Mouse (Mus musculus): Measurements from ENCODE around the gene Kcnq4.

Kcnq4 gene

DNA sequence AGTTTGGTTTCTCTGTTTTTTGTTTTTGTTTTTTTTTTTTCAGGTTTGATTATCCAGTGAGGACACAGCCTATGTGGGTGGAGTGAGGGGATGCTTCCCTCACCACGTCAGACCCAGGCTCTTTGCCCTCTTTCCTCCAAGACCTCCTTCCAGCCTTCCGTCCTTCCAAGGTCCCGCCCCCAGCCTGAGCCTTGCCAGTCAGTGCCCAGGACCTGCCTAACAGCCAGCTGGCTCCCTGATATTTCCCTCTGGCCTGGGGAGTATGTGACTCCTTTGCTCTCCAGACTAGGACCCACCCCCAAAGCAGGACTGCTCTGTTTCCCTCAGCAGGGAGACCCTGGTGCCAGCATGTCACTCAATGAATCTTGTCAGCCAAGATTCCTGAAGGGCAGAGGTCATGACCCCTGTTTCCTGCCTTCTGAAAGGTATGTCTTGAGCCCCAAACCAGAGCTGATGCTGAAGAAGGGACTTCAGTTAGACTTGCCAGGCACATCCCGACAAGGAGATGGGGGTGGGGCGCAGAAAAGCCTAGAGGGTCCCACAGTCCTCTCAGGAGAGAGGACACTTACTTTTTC, 22.8 kb downstream of the Kcnq4 start:
- no peak for DNase-seq (ENCODE audit: low read depth, low spot score)

DNA sequence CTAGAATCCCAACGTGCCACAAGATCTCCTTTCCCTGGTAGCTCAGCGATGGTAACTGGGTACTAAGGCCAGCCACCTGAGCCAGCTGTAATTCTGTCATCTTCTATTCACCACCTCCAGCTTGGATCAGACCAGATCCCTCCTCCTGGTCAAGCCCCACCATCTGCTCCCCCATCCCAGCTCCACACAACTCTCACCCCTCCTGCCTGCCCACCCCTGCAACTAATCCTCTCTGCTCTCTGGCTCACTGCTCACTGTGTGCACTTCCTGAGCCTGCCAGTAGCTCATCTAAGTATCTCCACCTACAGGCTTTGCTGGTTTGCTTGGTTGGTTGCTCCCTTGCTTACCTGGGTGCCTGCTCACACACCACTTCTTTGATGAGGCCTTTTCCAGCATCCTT, 26.8 kb downstream of the Kcnq4 start:
- DNase-seq (ENCODE audit: low read depth, low spot score) = no peak

DNA sequence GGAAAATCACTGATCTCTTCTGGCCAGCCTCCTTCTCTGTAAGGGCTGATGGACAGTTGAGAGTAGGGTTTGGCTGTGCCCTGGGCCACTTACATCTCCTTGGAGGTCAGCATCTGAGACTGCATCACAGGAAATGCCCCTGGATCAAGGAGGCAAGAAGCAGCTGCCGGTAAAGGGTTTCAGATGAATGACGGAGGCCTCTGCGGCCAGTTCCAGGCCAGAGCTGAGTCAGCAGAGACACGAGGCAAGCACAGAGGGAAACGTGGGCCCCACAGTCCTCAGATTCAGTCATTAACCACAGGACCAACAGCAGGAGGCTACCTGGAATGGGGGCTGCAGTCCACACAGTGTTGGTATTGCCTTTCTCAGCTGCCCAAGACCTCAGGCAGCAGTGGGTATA, 29.3 kb downstream of the Kcnq4 start:
- DNase-seq (ENCODE audit: low read depth, low spot score) = no peak

DNA sequence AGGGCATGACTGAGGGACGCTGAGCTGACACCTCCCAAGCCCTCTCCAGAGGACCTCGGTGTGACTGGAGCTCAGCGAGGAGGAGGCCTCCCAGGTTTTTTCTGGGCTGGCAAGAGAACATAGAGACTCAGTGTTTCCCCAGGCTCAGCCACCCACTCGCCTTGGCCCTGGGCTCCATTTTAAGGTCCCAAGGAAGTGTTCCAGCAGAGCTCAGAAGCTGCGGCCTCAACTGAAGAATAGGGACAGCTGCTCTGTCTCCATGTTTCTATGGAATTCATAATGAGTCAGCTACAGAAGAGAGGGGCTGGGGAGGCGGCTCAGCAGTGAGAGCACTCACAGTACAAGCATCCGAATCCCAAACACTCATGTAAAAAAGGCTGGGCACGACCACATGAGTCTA, 30.8 kb downstream of the Kcnq4 start:
- DNase-seq (ENCODE audit: low read depth, low spot score) = no peak

DNA sequence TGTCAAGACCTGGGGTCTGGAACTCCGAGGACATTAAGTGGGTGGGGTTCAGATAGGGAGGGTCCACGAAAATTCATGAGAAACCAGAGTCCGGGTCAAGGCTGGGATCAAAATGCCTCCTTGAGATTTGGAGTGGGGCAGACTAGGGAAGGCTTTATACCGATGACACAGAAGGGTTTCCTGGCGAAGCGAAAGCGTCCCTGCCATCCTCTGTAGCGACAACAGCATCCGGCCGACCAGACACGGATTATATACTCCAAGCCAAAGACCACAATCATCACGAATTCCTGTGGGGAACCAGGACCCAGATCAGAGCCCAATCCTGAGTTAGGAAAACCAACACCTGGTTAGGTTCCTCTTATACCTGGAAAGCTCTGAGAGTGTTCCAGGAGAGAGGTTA, 31.6 kb downstream of the Kcnq4 start:
- DNase-seq (ENCODE audit: low read depth, low spot score) = no peak

DNA sequence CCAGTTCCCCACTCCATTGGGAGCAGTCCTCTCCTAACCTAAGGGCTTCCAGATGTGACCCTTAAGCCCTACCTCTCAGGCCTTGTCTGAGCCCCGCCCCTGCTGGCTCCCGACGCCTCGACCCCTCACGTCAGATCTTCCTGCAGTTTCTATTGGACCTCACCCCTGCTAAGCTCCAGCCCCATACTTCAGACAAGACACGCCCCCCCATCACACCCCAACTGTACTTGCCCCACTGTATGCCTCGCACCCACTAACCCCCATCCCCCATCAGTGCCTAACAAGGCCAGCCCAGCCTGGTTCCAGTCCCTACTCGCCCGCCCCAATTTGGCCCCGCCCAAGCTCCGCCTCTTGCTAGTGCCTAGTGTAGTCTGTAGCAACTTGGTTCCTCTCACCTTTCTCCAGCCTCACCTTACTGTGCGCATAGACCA, 32.3 kb downstream of the Kcnq4 start:
- peak; percentile 75 for DNase-seq (ENCODE audit: low read depth, low spot score)

DNA sequence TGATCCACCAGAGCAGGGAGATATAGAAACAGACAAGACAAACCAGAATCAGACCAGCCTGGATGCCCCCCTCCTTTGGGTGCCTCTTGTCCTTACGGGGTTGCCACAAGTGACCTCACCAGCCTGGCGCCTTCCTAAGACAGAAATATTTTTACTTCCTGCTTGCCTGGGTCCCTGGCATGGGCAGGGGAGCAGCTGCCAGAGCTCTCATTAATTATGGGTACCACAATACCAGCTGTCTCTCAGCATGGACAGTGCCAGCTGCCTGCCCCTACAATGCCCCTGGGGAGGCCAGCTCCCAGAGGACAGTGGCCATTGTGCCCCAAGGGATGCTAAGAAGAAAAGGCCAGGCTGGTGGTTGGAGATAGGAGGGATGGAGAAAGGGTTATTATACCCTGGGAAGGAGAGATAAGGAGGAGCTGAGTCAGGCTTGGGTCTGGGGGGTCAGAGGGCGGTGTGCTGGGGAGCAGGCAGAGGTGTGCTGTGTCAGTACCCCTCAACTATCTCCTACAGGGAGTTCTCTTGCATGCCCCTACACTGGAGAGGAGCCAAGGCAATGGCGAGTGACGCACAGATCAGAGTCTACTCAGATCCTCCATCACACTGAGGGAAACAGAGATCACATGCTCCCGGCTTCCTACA, 34.4 kb downstream of the Kcnq4 start:
- DNase-seq (ENCODE audit: low read depth, low spot score) = no peak

DNA sequence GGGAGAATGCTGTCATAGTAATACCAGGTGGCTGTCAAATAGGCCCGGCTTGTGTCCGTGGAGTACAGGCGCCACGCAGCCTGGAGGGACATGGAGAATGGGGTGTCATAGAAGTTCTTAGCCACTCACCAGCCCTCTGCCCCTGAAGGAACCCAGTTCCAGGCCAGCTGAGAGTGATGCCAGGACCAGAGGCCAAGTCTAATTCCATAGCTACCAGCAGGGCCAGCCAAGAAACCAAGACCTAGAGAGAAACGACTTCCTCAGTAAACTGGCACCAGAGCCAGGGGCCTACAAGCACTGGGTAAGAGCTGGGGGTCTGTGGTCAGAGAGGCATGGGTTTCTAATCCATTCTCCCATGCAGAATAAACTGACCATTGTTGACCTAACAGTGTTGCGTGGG, 35.4 kb downstream of the Kcnq4 start:
- no peak for DNase-seq (ENCODE audit: low read depth, low spot score)

DNA sequence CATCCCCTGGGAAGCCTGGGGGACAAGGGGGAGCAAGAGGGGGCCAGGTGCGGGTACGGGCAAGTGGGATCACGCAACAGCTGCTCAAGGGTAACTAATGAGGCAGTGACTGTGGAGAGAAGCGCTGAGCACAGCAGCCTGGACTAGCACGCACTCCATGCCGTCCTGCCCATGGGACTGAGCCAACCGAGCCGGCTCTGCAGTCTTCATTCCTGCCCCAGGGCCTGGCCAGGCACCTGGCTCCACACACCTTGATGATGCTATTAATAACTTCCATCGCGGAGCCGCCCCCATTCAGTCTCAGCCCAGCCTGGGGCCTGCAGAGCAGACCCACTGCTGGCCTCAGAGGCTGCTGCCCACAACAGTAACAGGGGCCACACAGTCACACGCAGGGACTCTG, 36.2 kb downstream of the Kcnq4 start:
- no peak for DNase-seq (ENCODE audit: low read depth, low spot score)

DNA sequence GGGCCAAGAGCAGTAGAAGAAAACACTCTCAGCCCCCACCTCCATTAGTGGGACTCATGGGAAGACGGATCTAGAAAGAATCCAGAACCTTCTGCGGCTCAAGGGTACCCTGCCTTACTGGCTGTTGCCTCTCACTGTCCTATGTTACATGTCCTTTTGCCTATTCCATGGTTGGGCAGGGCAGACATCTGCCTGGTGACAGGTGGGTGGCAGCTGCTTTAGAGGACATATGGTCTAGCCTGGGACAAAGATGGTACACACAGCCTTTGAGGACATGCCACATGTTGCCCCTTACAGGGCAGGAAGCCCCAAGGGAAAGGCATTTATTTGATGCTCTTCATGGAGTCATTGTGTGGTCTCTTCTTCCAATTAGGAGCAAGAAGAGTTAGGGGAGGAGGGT, 45.9 kb downstream of the Kcnq4 start:
- no peak for DNase-seq (ENCODE audit: low read depth, low spot score)

DNA sequence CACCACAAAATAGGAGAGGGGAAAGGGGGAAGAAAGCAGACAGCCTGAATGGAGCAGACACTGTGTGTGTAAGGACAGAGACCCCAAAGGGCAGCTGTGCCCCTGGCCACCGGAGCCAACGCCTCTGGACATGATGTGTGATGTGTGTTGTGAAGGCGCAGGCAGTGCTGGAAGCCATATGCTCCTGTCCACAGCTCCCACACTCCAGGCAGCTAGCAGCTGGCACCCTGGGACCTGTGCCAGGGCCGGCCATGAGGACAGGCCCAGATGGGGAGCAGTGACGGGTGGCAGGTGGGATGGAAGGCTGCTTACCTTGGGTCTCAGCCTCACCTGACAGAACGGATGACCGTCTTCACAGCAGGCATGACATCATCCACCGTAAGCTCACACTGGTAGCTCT, 46.4 kb downstream of the Kcnq4 start:
- no peak for DNase-seq (ENCODE audit: low read depth, low spot score)

DNA sequence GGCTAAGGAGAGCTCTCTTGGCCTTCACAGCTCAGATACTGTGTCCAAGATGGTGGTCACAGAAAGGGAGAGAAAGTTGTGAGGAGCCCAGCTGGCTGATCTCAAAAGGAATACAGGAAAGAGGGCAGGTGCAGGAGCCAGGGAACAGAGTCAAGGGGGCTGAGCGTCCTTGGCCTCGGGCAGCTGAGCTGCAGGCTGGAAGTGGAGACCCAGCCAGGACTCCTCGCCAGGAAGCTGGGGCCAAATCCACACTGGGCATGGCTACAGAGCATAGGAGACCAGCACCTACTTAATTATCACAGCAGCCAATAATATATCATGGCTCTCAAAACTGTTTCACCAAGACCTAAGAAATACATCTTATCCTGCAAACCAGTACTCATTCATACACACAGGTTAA, 47.2 kb downstream of the Kcnq4 start:
- DNase-seq (ENCODE audit: low read depth, low spot score) = no peak

DNA sequence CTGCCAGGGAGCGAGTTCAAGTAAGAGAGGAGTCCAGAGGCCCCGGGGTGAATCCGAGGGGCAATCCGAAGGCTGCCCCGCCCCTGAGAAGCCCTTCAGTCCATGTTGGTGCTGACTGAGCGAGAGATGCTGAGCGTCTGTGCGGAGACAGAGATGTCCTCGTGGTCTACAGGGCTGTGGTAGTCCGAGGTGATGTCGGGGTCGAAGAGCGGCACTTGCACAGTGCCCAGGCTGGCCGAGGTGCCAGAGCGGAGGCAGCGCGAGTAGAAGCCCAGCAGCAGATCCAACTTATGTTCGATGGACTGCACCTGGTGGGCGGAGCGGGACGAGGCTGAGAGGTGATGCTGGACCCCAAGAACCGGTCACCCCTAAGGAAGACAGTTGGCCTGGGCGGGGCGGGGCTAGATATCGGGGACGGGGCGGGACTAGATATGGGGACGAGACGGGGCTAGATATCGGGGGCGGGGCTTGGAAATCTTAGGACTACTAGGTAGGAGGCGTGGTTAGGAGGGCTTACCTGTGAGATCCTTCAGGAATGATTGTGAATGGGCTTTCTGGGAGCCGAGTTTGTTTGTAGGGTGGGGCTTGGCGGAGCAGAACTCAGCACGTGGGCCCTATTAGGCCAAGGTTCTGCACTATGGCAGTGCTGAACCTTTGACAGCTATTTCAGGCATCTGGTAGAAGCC, 50.5 kb downstream of the Kcnq4 start:
- DNase-seq (ENCODE audit: low read depth, low spot score) = peak; percentile 32

DNA sequence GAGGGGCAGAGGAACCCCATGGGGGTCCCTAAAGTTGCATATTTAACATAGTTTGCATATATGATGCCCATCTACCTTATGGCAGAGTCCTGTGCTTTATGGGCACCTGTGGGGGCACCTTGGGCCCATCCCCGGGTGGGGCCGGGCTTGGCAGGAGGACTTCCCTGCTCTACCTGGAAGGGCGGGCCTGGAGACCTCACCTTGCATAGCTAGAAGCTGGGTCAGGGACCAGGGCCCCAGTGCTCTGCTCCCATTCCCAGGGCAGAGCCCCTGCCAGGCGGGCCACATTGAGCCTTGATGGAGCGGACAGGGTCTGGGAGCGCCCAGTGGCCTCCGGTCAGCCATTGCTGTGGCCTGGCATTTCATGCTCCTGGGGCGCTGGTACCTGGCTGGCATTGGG, 51.1 kb downstream of the Kcnq4 start:
- DNase-seq (ENCODE audit: low read depth, low spot score) = no peak

DNA sequence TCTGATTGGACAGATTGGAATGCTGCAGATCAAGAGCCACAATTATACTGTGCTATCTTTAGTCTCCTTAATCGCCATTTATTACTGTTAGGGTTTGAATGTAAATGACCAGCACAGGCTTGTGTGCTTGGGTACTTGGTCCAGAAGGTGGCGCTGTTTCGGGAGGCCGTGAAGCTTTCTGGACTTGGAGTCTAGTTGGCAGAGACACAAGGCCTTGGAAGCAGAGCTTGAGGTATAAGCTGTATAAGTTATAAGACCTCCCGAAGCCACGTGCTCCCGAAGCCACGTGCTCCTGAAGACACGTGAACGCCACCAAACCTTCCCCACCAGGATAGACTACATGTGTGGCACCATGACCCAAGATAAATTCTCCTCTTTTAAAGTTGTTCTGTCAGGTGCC, 55.7 kb downstream of the Kcnq4 start:
- DNase-seq (ENCODE audit: low read depth, low spot score) = peak; percentile 69

DNA sequence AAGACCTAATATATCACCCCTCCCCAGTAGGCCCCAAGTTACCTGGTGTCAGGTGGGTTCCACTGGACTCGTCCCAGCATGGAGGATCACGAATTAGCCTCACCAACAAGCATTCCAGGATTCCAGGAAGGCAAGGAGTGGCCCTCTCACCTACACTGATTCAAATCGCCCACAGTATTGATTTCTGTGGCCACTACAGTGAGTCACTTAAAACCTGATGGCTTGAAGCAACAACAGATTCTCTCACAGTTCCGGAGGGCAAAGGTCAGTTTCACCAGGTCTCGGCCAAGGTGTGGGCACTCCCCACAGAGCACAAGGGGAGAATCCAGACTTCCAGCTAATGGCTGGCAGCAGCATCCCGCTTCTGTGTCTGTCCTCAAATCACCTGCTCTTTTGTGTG, 59.1 kb downstream of the Kcnq4 start:
- no peak for DNase-seq (ENCODE audit: low read depth, low spot score)

DNA sequence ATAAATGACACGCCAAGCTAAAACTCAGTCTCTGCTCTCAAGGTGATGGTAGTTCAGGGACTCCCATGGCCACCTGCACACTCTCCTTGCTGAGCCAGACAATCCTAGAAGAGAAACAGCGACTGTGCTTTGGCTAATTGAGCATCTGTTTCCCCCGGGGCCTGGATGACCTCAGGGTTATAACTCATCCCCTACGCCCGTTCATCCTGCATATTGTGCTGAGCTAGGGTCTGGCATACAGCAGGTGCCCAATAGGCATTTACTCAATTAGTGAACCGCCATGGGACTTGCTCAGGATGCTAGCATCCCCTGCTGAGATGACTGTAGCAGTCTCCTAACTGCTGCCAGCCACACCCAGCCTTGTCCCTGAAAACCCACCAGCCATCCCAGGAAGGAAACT, 61.1 kb downstream of the Kcnq4 start:
- no peak for DNase-seq (ENCODE audit: low read depth, low spot score)

DNA sequence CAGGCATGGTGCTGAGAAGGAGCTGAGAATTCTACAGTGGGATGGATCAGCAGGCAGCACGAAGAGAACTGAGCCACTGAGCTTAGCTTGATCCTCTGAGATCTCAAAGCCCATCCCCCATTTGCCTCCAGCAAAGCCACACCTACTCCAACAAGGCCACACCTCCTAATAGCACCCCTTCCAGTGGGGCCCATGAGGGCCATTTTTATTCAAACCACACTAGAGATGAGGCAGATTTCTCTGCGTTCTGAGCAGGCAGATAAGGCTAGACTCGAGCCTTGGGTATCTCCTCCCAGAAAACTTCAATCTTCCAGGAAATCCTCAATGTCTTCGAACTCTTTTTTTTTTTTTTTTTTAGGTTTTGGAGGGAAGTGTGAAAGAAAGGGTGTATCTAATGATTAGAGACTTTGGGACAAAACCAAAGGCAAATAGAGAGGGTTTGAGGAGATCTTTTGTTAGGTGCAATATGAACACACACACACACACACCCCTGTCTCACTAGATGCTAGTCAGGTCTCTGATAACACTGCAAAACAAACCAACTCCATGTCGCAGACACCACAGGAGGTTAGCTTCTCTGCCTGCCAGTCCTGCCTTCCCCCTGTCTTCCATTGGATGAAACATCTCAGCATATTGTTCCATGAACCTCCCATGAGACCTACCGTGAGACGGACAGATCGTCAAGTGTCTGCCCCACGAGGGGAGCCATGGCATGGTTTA, 65.0 kb downstream of the Kcnq4 start:
- no peak for DNase-seq (ENCODE audit: low read depth, low spot score)

DNA sequence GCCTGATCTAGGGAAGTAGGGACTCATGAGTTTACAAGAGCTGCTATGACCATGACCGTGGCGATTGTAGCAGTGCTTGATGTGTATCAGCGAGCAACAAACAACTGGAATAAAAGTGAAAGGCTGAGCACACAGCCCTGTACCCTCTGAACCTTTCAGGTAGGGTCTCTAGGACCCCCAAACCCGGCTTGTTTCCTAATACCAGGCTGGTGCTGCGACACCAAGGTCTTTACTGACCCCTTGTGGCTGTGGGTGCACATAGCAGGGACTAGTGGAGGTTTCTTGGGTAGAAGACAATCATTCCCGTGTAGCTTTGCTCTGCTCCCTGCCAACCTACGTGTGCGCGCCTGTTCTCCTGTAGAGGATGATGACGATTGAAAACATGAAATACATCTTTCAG, 66.2 kb downstream of the Kcnq4 start:
- peak; percentile 72 for DNase-seq (ENCODE audit: low read depth, low spot score)

DNA sequence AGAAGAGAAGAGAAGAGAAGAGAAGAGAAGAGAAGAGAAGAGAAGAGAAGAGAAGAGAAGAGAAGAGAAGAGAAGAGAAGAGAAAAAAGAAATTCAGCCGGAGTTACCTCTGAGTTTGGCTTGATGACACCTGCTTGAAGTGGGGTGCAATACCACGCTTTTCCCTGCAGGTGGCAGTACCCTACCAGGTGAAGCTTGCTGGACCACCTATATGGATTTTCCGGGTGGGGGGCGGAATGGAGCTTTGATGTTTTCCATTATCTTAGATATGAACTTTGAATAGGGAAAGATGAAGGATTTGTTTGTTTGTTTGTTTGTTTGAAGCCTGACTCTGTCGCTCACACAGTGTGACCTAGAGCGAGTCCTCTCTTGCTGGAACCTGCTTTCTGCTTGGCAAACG, 67.5 kb downstream of the Kcnq4 start:
- peak; percentile 63 for DNase-seq (ENCODE audit: low read depth, low spot score)

DNA sequence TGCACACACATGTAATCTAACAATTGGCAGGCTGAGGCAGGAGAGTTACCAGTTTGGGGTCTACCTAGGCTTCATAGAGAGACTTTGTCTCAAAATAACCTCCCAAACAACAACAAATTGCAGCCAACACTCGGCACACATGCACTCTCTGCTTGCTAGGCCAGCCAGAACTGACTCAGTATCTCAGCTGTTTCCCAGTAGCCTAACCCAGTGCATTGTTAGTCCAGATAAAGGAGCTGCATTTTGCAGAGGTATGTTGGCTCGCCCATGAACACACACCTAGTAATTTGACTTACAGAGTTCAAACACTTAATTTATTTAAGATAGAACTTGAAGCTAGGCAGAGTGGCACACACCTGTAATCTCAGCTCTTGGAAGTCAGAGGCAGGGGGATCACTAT, 72.8 kb downstream of the Kcnq4 start:
- no peak for DNase-seq (ENCODE audit: low read depth, low spot score)

DNA sequence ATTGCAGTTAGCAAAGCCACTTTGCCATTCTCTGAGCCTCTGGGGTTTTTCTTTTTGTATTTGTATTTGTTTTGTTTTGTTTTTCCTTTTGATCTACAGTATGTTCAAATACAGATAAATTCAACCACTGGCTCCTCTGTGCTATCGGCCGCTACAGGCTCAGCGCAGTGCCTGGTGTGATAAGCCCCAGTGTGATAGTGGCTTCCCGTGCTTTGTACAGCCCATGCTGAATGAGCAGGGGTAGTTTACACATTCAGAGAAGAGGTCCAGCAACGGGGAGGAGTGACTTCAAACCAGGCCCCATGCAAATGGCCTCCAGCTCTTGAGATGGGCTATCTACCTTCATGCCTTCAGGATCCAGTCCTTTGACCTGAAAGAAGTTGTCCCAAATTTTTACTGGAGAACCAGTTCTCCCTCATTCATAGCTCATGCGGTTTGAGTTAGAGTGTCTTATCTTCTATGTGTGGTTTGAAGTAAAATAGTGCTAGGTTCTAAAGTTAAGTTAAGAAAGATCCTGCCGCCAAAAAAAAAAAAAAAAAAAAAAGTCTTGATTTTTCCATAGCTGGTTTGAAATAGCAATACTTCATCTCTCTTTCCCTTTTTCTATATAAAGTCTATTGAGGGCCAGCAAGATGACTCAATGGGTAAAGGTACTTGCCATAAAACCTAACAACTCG, 73.5 kb downstream of the Kcnq4 start:
- DNase-seq (ENCODE audit: low read depth, low spot score) = no peak

Data from ES-CJ7 (cell line).